Mouse (Mus musculus) lung, embryonic 14.5 days (tissue): ENCODE results near the gene Smarcd1. TPM values are rescaled to one million over a fixed set of nuclear protein-coding genes. Genes with fewer than 3 reads are reported as not detected.

Experiments
- ATAC-seq: fragments of 200-750 bp; cut with Nextera tagmentation; 2 replicates; pipeline ENCODE4 v1.8.0; 2017; ENCODE audit warnings: mild to moderate bottlenecking, moderate TSS enrichment, moderate library complexity; ENCODE audit not compliant: insufficient read depth
- DNase-seq: peaks from one replicate; pipeline ENCODE4 v3.0.0-alpha.2; 2015
- H3K27ac ChIP-seq: fragments of 300-500 bp; sonication (generic); 2 replicates; pipeline ENCODE4 v1.5.1; 2014; ENCODE audit warnings: low read depth, mild to moderate bottlenecking, moderate library complexity
- H3K27me3 ChIP-seq: fragments of 300-500 bp; sonication (generic); 2 replicates; pipeline ENCODE4 v1.6.1; 2014; ENCODE audit warnings: low read length, control low read depth; ENCODE audit not compliant: insufficient read depth
- H3K36me3 ChIP-seq: fragments of 300-500 bp; sonication (generic); 2 replicates; pipeline ENCODE4 v1.6.1; 2014; ENCODE audit warnings: control low read depth; ENCODE audit not compliant: insufficient read depth
- H3K4me1 ChIP-seq: fragments of 300-500 bp; sonication (generic); 2 replicates; pipeline ENCODE4 v1.6.1; 2014; ENCODE audit warnings: antibody characterized with exemption, control low read depth; ENCODE audit not compliant: insufficient read depth
- H3K4me2 ChIP-seq: fragments of 300-500 bp; sonication (generic); 2 replicates; pipeline ENCODE4 v1.6.1; 2014; ENCODE audit warnings: mild to moderate bottlenecking
- H3K4me3 ChIP-seq: fragments of 300-500 bp; sonication (generic); 2 replicates; pipeline ENCODE4 v1.5.1; 2014; ENCODE audit warnings: low read depth, low read length
- H3K9ac ChIP-seq: fragments of 300-500 bp; sonication (generic); 2 replicates; pipeline ENCODE4 v1.6.1; 2014
- H3K9me3 ChIP-seq: fragments of 300-500 bp; sonication (generic); 2 replicates; pipeline ENCODE4 v1.6.1; 2016; ENCODE audit warnings: low read depth, low read length, control low read depth
- CTCF ChIP-seq: IDR thresholded peaks from 2 replicates; pipeline ENCODE4 v1.5.1; 2016; ENCODE audit warnings: antibody characterized with exemption, low read depth
- WGBS: fragments of 180-500 bp; shearing (Covaris S2); extraction: QIAGEN DNeasy Blood & Tissue Kit; methylation state at CpG from one replicate; pipeline ENCODE4 v1.1.7; 2014; 5-methylcytosine and 5-hydroxymethylcytosine counted together
- polyA plus RNA-seq: library from polyadenylated mRNA; unstranded; fragments of >200 nt; fragmentation: Nextera tagmentation; extraction: Ambion mirVana; gene quantifications from 2 replicates; pipeline ENCODE4 v1.2.1, GENCODE M21; 2014

The Smarcd1 gene
- polyA plus RNA-seq, 1 experiment from 2014 or later: 63.5 TPM

DNA sequence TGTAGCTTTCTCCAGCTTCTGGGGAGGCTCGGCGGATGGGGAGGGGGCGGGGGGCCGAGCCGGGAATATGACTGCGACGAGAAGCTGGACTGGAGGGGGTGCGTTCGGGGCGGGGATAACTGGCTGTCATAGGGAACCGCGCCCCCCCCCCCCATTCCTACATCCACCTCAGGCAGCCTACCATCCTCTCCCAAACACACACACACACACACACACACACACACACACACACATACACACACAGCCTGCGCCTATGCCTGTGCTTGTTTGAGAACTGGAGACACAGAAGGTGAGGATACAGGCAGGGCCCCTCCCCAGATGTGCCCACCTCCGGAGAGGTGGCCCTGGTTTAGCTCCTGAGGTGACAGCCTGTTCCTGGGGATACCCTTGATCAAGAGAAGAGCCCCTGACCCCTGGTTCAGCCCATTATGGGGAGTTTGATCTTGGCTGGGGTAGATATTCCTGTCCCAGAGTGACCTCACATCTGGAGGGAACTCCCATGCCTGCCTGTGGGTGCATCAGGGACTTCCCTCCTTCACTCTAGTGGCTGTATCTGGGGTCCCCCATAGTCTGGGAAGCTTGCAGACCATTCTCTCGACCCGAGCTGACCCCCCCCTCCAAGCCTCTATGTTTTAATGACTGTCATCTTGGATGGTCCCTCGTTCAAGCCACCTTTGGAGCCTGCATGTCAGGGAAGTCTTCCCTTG, 30.8 kb upstream of the Smarcd1 start:
- Histone ChIP-seq H3K27me3 (peaks cover 50% of the 10 kb centered on the region), H3K9ac (peak overlapping the region; percentile 41), H3K4me3 (peak overlapping the region; percentile 47), H3K36me3 (no peaks in the 10 kb centered on the region), H3K27ac (no peak overlapping the region), H3K4me1 (0 out of 2 replicates have a peak, but pooled peaks cover 2% of the 10 kb centered on the region), H3K9me3 (no peaks in the 10 kb centered on the region), H3K4me2 (peak overlapping the region; percentile 94)
- TF ChIP-seq CTCF: no peak
- DNase-seq (no peak), ATAC-seq (peak; percentile 21; the same call in 1 of the 2 replicates)
- 8% methylated on average over 16 of the region's 17 CpGs for WGBS

DNA sequence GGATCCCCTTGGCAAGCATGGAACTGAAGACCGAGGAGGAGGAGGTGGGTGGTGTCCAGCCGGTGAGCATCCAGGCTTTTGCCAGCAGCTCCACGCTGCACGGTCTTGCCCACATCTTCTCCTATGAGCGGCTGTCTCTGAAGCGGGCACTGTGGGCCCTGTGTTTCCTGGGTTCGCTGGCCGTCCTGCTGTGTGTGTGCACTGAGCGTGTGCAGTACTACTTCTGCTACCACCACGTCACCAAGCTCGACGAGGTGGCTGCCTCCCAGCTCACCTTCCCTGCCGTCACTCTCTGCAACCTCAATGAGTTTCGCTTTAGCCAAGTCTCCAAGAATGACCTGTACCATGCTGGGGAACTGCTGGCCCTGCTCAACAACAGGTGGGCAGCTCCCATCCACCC, 30.1 kb upstream of the Smarcd1 start:
- Histone ChIP-seq H3K4me3 (no peak overlapping the region), H3K27me3 (peaks cover 48% of the 10 kb centered on the region), H3K9me3 (no peaks in the 10 kb centered on the region), H3K4me1 (0 out of 2 replicates have a peak, but pooled peaks cover 2% of the 10 kb centered on the region), H3K27ac (no peak overlapping the region), H3K9ac (no peak overlapping the region), H3K36me3 (no peaks in the 10 kb centered on the region), H3K4me2 (no peak overlapping the region)
- no peak for TF ChIP-seq CTCF
- DNase-seq (no peak), ATAC-seq (no peak)
- WGBS: 67% methylated on average over 14 of the region's 14 CpGs

DNA sequence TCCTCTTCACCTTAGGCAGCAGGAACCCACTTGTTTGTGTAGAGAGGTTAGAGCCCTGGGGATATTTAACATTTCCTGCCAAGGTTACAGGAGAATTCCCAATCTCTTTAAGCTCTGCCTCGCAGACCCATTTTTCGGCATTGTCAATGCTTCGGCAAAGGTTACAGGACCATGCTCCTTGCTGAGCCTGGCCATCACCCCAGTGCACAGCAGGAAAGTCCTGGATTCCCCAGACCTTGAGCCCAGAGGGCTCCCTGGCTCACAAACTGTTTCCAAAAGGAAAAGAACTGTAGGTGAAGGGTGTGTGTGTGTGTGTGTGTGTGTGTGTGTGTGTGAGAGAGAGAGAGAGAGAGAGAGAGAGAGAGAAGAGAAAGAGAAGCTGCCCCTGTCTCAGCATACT, 27.1 kb upstream of the Smarcd1 start:
- no peaks in the 10 kb centered on the region for H3K9me3 ChIP-seq
- 0 out of 2 replicates have a peak, but pooled peaks cover 2% of the 10 kb centered on the region for H3K4me1 ChIP-seq
- no peak for TF ChIP-seq CTCF
- 76% methylated on average over 3 of the region's 3 CpGs for WGBS
- ATAC-seq (no peak), DNase-seq (no peak)
- peaks cover 40% of the 10 kb centered on the region for H3K27me3 ChIP-seq
- H3K4me3 ChIP-seq: no peak overlapping the region
- H3K27ac ChIP-seq: no peak overlapping the region
- H3K4me2 ChIP-seq: no peak overlapping the region
- no peaks in the 10 kb centered on the region for H3K36me3 ChIP-seq
- H3K9ac ChIP-seq: no peak overlapping the region

- Histone ChIP-seq H3K9me3 (no peaks in the 10 kb centered on the region), H3K27ac (no peak overlapping the region), H3K27me3 (peaks cover 18% of the 10 kb centered on the region), H3K4me2 (no peak overlapping the region), H3K4me3 (no peak overlapping the region), H3K36me3 (no peaks in the 10 kb centered on the region), H3K4me1 (no peaks in the 10 kb centered on the region), H3K9ac (no peak overlapping the region)
- TF ChIP-seq CTCF: no peak
- peak; percentile 47; the same call in 1 of the 2 replicates for ATAC-seq
- 30% methylated on average over 8 of the region's 8 CpGs for WGBS
- no peak for DNase-seq
Observed at GRCm38 (mm10) chr15:99677089-99677488, 24.8 kb upstream of the Smarcd1 start.

DNA sequence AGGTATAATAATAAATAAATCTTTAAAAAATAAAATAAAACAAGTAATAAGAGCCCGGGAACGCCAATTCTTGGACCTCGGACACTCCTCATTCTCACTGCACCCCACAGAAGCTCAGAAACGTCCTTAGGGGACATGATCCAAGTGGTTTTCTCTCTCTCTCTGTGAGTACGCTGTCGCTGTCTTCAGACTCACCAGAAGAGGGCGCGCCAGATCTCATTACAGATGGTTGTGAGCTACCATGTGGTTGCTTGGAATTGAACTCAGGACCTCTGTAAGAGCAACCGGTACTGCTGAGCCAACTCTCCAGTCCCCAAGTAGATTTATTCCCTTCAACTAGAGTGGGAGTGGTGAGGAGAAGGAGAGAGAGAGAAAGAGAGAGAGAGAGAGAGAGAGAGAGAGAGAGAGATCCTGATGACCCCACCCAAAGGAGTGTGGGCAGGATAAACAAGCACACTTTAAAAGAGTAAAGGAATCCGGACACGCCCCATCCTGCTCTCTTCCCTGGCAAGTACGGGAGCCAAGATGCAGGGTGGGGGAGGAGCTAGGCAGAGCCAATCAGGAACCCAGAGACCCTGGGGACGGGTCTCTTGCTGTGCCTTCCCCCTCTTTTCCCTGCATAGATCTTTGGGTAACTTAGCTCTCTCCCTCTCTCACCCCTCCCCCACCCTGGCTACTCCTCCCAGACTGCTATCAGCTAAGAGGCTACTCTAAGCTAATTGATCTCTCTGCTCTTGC, 23.7 kb upstream of the Smarcd1 start:
- Histone ChIP-seq H3K9ac (no peak overlapping the region), H3K9me3 (no peaks in the 10 kb centered on the region), H3K4me1 (no peaks in the 10 kb centered on the region), H3K4me2 (peak overlapping the region; percentile 23; the same call in 1 of the 2 replicates), H3K36me3 (no peaks in the 10 kb centered on the region), H3K27ac (no peak overlapping the region), H3K4me3 (no peak overlapping the region), H3K27me3 (peaks cover 7% of the 10 kb centered on the region; the same call in 1 of the 2 replicates)
- WGBS: 15% methylated on average over 13 of the region's 13 CpGs
- TF ChIP-seq CTCF: peak; percentile 53
- peak; percentile 59 for DNase-seq
- ATAC-seq: peak; percentile 81

DNA sequence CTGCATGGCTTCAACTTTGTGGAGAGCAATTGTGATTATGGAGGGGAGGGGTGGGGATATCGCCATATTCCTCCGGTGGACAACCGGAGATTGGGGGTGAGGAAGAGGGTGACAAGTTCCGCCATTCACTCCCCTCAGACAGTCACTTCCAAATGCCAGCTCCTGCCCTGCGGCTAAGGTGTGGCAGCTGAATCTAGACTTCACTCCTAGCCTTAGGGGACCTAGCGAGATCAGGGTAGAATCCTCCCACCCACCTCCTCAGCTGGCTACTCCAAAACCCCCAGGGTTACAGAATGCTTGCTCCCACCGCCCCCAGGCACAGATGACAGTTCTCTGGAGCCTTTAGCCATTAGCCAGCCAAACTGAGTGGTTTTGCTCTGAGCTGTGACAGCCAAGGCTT, 22.9 kb upstream of the Smarcd1 start:
- no peak for DNase-seq
- H3K9me3 ChIP-seq: no peaks in the 10 kb centered on the region
- no peaks in the 10 kb centered on the region for H3K4me1 ChIP-seq
- no peak overlapping the region for H3K27ac ChIP-seq
- no peak for TF ChIP-seq CTCF
- no peak for ATAC-seq
- no peaks in the 10 kb centered on the region for H3K36me3 ChIP-seq
- no peak overlapping the region for H3K4me2 ChIP-seq
- peaks cover 4% of the 10 kb centered on the region; the same call in 1 of the 2 replicates for H3K27me3 ChIP-seq
- no peak overlapping the region for H3K4me3 ChIP-seq
- 50% methylated on average over 7 of the region's 7 CpGs for WGBS
- H3K9ac ChIP-seq: no peak overlapping the region

DNA sequence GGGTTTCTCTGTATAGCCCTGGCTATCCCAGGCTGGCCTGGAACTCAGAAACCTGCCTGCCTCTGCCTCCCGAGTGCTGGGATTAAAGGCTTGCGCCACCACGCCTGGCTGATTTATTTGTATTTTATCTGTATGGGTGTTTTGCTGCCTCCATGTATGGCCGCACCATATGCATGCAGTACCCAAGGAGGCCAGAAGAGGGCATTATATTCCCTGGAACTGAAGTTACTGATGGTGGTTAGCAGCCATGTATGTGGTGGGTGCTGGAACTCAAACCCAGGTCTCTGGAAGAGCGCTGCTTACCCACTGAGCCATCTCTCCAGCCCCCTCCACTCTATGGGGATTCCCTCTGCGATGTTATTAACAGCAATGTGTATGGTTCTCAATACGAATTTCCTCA, 19.0 kb upstream of the Smarcd1 start:
- Histone ChIP-seq H3K4me1 (no peaks in the 10 kb centered on the region), H3K9me3 (no peaks in the 10 kb centered on the region), H3K4me3 (no peak overlapping the region), H3K36me3 (no peaks in the 10 kb centered on the region), H3K4me2 (no peak overlapping the region), H3K9ac (no peak overlapping the region), H3K27me3 (no peaks in the 10 kb centered on the region), H3K27ac (no peak overlapping the region)
- DNase-seq (peak; percentile 32), ATAC-seq (no peak)
- TF ChIP-seq CTCF: peak; percentile 54
- WGBS: 87% methylated on average over 7 of the region's 7 CpGs
